Mouse (Mus musculus) liver, postnatal 0 days (tissue): ENCODE results near the gene Dexi.

Source experiments
- CTCF ChIP-seq: sonication (generic); IDR thresholded peaks from 2 replicates; pipeline ENCODE4 v1.5.1; 2016; ENCODE audit warnings: antibody characterized with exemption, low read depth
- EP300 ChIP-seq: IDR thresholded peaks from 2 replicates; pipeline ENCODE4 v1.6.1; 2016; ENCODE audit warnings: antibody characterized with exemption, low read depth, mild to moderate bottlenecking

DNA sequence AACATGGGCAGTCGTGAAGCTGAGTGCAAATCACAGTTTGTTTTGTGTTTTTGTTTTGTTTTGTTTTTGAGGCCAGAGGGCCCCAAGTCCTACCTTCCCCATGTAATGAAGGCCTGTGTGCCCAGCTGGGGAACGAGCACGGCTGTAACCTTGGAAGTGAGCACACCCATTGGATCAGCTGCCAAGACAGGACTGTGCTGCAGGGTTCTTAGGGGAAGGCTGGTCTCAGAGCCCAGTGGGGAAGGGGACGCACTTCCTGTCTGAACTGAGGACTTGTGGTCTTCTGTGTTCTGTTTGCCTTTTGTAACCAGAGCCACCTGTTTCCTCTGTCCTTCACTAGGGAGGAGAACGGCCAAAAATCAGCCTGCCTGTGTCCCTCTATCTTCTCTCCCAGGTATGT lies 34.7 kb upstream of the Dexi start:
- no peak for TF ChIP-seq CTCF
- no peak for TF ChIP-seq EP300
